8 mouse cellular contexts compared by ENCODE assay signal in the genomic region with DNA sequence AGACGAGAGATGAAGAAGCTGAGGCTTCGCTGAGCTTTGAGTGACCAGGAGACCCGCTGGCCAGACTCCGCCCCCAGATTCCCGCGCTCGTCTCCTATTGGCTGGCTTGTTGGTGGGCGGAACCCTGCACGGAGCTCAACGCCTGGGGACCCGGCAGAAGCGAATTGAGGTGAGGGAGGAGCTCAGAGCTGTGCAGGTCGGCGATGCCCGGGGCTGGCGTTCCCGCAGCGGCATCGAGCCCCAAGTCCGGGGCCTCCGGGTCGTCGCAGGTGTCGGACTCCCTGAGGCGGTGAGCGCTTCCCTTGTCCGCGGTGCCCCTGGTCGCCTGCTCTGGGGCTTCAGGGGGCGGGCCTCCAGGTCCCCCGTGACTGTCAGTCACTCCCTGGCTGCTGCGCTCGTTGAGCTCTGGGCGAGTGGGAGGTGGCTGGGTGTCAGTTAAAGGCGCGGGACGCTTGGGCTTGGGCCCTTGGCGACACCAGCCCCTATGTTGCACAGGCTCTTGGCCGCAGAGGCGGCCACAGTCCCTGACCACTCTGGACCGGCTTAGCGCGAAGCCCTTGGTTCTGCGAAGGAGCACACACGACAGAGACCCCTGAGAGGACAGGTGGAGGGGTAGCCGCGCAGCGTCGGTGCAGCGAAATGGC. TPM values are rescaled to one million over a fixed set of nuclear protein-coding genes. Genes with fewer than 3 reads are reported as not detected.
DNase-seq lines count a peak whose midpoint lies in the region; ATAC-seq and TF ChIP-seq lines count a peak whose summit lies in the region.

Gene Zfp638, plus strand, starts transcription at position 156 of the 644 bp plus-strand sequence.

- peak within 1 kb of the TSS; percentile 73 for H3K4me3 ChIP-seq in bone marrow, adult 2 months (replicated peaks; ENCODE audit: control insufficient read depth, low read depth, low read length)
- peak within 1 kb of the TSS; percentile 58 for H3K4me3 ChIP-seq in embryonic facial prominence, embryonic 15.5 days (replicated peaks)
- H3K4me3 ChIP-seq in kidney, embryonic 14.5 days (ENCODE audit: low read length), result peak within 1 kb of the TSS; percentile 52
- H3K4me3 ChIP-seq in limb, embryonic 15.5 days, result peak within 1 kb of the TSS; percentile 71

- TF ChIP-seq POLR2A in bone marrow, adult 2 months (IDR thresholded peaks at IDR 0.05; ENCODE audit: borderline replicate concordance, control insufficient read depth, low read depth, low read length), result peak; percentile 48; the same call in 1 of the 2 replicates

- peaks cover 2% of the 10 kb centered on the region for H3K4me1 ChIP-seq in bone marrow, adult 2 months (ENCODE audit: control insufficient read depth, insufficient read depth, low read length)
- H3K4me1 ChIP-seq in embryonic facial prominence, embryonic 15.5 days, result peaks cover 11% of the 10 kb centered on the region
- 0 out of 2 replicates have a peak, but pooled peaks cover 3% of the 10 kb centered on the region for H3K4me1 ChIP-seq in kidney, embryonic 14.5 days (ENCODE audit: control insufficient read depth, insufficient read depth, low read length)
- H3K4me1 ChIP-seq in limb, embryonic 15.5 days, result peaks cover 13% of the 10 kb centered on the region

- no peak for TF ChIP-seq CTCF in bone marrow, adult 2 months (IDR thresholded peaks at IDR 0.05; ENCODE audit: control insufficient read depth, insufficient read depth, low read length)

- ATAC-seq in embryonic facial prominence, embryonic 15.5 days (ENCODE audit: insufficient number of reproducible peaks, low FRiP score, low TSS enrichment, low read depth), result peak; percentile 94
- ATAC-seq in kidney, embryonic 14.5 days (ENCODE audit: low FRiP score, low TSS enrichment), result peak; percentile 99
- peak; percentile 95 for ATAC-seq in limb, embryonic 15.5 days (ENCODE audit: insufficient number of reproducible peaks, low FRiP score, low TSS enrichment, low read depth)

- H3K4me2 ChIP-seq in embryonic facial prominence, embryonic 15.5 days (replicated peaks), result peak within 1 kb of the TSS; percentile 100
- H3K4me2 ChIP-seq in kidney, embryonic 14.5 days (replicated peaks; ENCODE audit: low read depth, low read length), result peak within 1 kb of the TSS; percentile 99
- peak within 1 kb of the TSS; percentile 100 for H3K4me2 ChIP-seq in limb, embryonic 15.5 days

- no peaks in the 10 kb centered on the region for H3K36me3 ChIP-seq in embryonic facial prominence, embryonic 15.5 days
- no peaks in the 10 kb centered on the region for H3K36me3 ChIP-seq in kidney, embryonic 14.5 days (ENCODE audit: control insufficient read depth, insufficient read depth, low read length)
- no peaks in the 10 kb centered on the region for H3K36me3 ChIP-seq in limb, embryonic 15.5 days

- H3K27ac ChIP-seq in bone marrow, adult 2 months (ENCODE audit: control insufficient read depth, insufficient read depth, low read depth, low read length, poor library complexity), result peak within 1 kb of the TSS; percentile 65
- H3K27ac ChIP-seq in embryonic facial prominence, embryonic 15.5 days (replicated peaks), result no peak within 1 kb of the TSS
- H3K27ac ChIP-seq in kidney, embryonic 14.5 days (ENCODE audit: low read depth, low read length), result no peak within 1 kb of the TSS
- H3K27ac ChIP-seq in limb, embryonic 15.5 days, result no peak within 1 kb of the TSS

- 0% methylated on average over 50 of the region's 50 CpGs for whole genome bisulfite sequencing in bone marrow, adult 2 months
- WGBS in embryonic facial prominence, embryonic 15.5 days, result under 1% methylated on average over 50 of the region's 50 CpGs
- WGBS in kidney, embryonic 14.5 days, result under 1% methylated on average over 50 of the region's 50 CpGs
- under 1% methylated on average over 50 of the region's 50 CpGs for WGBS in limb, embryonic 15.5 days

- no peaks in the 10 kb centered on the region for H3K27me3 ChIP-seq in embryonic facial prominence, embryonic 15.5 days
- no peaks in the 10 kb centered on the region for H3K27me3 ChIP-seq in kidney, embryonic 14.5 days (ENCODE audit: control insufficient read depth, insufficient read depth, low read length)
- no peaks in the 10 kb centered on the region; the same call in 1 of the 2 replicates for H3K27me3 ChIP-seq in limb, embryonic 15.5 days

- H3K9ac ChIP-seq in embryonic facial prominence, embryonic 15.5 days, result 0 out of 2 replicates have a peak within 1 kb of the TSS, but pooled peaks have one; percentile 35
- H3K9ac ChIP-seq in kidney, embryonic 14.5 days (ENCODE audit: low read depth, low read length), result peak within 1 kb of the TSS; percentile 55
- H3K9ac ChIP-seq in limb, embryonic 15.5 days, result peak within 1 kb of the TSS; percentile 38

- DNase-seq in 416B (ENCODE audit: low read depth), result peak; percentile 93
- DNase-seq in heart, adult 9 months (ENCODE audit: low spot score in 2 of 2), result peak; percentile 92 to 93
- DNase-seq in monocyte, adult 2 months (ENCODE audit: low read depth in 1 of 2, low spot score in 2 of 2), result peak; percentile 76 to 88
- peak; percentile 90 to 91 for DNase-seq in spleen, postnatal 36 days (ENCODE audit: low spot score in 2 of 2)

- no peaks in the 10 kb centered on the region for H3K9me3 ChIP-seq in embryonic facial prominence, embryonic 15.5 days (replicated peaks)
- no peaks in the 10 kb centered on the region; the same call in 1 of the 2 replicates for H3K9me3 ChIP-seq in kidney, embryonic 14.5 days (ENCODE audit: control insufficient read depth, low read length)
- no peaks in the 10 kb centered on the region for H3K9me3 ChIP-seq in limb, embryonic 15.5 days

RNA-seq across cellular contexts. Expression of gene Zfp638, which starts in this region (rescaled TPM):
- polyA plus RNA-seq in bone marrow, adult 2 months (2011; ENCODE audit: insufficient read depth, insufficient read length, low replicate concordance, missing spikeins), result 31.7 and 64.9 TPM in 2 replicates
- 52.7 and 56.5 TPM in 2 replicates for polyA plus RNA-seq in embryonic facial prominence, embryonic 15.5 days (2015; fragmentation: Nextera tagmentation; extraction: Ambion mirVana)
- 72.4 and 93.1 TPM in 2 replicates for polyA plus RNA-seq in kidney, embryonic 14.5 days (2014; fragmentation: Nextera tagmentation; extraction: Ambion mirVana)
- 46.7 and 59.3 TPM in 2 replicates for polyA plus RNA-seq in limb, embryonic 15.5 days (2015; fragmentation: Nextera tagmentation; extraction: Ambion mirVana)
